Mouse (Mus musculus): ENCODE measurements at regions not wholly inside any gene's neighbourhood (a gene's known extent, or its start where the extent isn't known, plus 50 kb on each side); places are given as distances from the start of the nearest gene placed in this dataset.
A peak's percentile ranks its signal among the peaks of the same experiment; 100 is the strongest.

DNA sequence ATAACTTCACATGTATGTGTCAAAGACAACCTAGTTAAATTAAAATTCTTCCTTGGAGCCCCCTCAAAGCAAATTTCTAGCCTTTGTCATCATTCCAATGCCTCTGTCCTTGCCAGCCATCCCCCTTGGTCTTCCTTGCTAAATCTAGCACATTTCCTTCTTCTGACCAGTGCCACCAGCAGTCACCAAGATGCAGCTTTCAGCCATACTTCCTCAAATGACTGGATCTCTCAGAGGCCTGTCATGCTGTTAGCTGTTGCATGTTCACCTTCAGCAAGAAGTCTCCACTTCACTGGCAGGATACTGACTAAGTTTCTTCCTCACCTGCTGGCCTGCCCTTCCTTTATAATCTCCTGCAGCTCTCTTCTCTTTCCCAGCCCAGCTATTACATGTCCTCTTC is 261.3 kb downstream of the Pik3r1 start:
- no peak for DNase-seq (ENCODE audit: low spot score in 2 of 2)

DNA sequence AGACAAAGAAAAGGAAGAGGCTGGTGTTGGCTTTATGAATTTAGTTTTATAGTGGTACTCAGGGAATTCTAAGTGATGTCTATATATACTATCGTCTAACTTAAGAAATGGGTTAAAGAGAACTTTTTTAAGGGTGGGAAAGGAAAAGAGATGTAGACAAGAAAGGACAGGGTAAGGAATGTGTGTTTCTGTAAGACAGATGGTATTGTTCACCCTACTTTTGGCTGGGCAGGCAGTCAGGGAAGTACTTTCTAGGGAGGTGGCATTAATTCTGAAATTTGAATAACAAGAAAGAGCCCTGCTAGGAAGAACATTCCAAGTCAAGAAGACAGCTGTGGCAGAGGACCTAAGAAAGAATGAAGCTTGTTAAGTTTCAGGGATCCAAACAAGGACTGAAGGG is 263.0 kb downstream of the Pik3r1 start:
- no peak for DNase-seq (ENCODE audit: low spot score in 2 of 2)

DNA sequence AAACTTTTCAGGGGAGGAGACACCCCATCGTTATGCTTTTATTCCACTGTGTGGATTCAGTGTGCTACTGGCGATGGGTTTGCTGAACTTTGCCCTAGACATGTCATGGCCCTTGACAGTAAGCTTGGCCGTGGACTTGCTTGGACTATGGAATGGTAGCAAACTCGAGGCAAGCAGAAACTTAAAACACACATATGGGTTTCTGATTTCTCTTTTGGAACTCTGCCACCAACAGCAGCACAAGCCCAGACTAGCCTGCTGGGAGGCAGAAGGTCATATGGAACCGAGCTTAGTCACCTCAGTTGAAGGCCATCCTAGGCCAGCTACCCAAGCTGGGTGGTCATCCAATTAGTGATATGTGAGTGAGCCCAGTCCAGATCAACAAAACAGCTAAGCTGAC is 263.8 kb downstream of the Pik3r1 start:
- DNase-seq (ENCODE audit: low spot score in 2 of 2) = no peak

DNA sequence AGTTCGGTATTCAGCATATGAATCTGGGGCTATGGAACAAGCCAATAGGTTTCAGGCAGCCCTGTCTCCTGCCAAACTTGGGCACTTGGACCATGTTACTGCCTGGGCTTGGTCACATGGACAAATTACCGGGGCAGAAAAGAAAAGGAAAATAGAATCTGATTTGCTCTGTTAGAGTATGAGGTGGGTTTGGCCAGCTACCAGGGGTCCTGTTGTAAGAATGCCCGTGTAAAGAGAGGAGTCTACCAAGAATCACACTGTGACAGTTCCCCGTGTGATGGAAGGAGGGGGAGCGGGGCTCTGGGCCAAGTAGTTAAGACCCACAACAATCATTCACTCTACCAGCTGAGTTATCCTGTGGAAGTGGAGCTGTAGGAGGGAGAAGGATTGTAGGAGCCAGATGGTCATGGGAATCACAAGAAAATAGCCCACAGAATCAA is 266.2 kb downstream of the Pik3r1 start:
- no peak for DNase-seq (ENCODE audit: low spot score in 2 of 2)

DNA sequence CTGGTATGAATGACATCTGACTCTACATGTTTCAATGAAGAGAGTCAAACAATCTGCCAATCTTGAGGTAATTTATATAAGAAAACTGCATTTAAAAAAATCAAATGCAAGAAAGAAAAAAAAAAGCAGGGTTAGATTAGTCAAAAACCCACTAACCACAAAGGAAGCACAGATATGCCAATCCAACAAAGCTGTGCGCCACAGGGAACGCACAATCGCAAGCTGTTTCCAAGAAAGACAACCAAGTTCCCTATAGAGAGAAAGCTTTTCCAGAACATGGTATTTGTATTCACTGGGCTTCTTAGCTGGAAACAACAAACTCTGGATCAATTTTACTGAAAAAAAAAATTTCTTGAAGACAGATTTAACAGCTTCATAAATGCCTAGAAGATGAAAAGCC is 267.0 kb downstream of the Pik3r1 start:
- DNase-seq (ENCODE audit: low spot score in 2 of 2) = no peak

DNA sequence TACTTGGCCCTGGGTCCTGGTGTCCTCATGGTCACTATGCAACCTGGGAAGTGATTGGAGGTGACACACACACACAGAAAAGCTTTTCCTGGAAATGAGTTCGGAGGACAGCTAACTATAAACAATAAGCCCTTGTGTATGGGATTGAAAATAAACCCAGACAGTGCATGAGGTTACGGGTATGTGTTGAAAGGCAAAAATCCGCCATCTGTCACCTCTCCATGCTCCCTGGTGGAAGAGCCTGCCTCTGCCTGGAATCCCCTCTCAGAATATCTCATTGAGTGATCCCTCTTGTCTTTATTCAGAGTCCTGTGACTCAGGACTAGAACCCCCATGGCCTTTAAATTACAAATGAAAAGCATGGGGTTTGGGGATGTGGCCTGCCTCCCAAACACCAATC is 276.2 kb downstream of the Pik3r1 start:
- no peak for DNase-seq (ENCODE audit: low spot score in 2 of 2)

DNA sequence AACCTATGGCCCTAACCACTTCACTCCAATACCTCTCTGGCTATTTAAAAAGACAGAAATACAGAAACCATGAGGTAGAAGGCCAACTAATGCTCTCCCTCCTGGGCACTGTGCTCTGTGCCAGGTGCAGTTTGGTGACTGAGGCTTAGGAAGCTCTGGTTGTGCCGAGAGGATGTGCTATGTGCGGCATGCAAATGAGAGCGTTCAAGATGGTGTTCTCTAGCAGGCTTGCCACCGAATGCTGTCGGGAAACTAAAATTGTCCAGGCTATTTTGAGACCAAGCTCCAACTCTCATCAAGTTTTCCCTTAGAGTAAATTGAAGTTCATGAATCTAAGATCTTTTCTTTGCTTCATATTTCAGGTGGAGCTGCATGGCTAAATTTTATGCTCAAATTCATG is 277.1 kb downstream of the Pik3r1 start:
- peak; percentile 57 to 65 for DNase-seq (ENCODE audit: low spot score in 2 of 2)

DNA sequence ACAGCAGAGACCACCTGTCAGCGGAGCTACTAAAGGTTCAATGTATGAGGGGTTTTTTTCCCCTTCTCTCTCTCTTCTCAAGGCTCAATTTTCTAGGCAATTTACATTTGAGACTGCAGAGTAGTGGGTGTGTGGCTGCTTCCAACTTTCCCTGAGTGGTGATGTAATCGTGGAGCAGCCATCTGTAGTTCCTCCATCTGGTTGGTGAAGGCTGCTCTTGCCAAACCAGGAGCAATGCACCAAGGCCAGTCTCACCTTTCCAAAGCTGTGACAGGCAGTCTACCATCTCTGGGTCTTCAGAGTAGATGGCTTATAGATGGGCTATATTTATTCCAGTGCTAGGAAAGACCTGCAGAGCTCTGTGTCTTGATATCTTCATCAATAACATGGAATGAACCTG is 280.4 kb downstream of the Pik3r1 start:
- DNase-seq (ENCODE audit: low spot score in 2 of 2) = peak; percentile 74 to 77

DNA sequence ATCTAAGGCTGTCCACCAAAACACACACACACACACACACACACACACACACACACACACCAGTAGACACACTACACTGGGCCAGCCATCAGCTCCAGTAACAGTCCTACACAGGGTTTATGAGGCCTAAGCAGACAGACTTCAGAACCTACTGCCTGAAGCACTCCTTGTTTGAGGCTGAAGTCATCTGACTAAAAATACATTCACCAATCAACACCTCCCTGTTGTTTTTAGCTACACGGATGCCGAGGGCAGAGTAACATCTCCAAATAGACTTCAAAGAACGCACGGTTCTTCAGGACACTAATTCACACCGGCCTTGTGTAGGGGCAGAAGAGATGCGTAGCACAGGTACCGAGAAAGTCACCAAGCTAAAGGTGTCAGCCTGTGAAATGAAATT is 282.2 kb downstream of the Pik3r1 start:
- DNase-seq (ENCODE audit: low spot score in 2 of 2) = no peak

DNA sequence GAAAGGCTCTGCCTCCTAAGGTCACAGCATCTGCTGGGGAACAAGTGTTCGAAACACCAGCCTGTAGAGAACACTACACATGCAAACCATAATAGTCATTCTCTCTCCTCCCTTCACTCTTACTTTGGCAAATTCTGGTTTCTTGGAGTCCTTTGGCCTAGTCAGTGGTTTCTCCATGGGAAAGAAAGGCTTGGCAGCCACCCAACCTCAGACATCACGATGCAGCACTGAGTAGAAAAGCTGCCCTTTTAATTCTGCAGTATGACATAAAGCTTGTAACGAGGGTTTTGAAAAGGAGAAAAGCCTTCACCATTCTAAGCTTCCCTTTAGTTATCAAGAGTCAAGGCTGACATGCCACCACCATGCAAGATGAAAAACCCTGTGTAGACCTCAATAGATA is 284.2 kb downstream of the Pik3r1 start:
- DNase-seq (ENCODE audit: low spot score in 2 of 2) = no peak

DNA sequence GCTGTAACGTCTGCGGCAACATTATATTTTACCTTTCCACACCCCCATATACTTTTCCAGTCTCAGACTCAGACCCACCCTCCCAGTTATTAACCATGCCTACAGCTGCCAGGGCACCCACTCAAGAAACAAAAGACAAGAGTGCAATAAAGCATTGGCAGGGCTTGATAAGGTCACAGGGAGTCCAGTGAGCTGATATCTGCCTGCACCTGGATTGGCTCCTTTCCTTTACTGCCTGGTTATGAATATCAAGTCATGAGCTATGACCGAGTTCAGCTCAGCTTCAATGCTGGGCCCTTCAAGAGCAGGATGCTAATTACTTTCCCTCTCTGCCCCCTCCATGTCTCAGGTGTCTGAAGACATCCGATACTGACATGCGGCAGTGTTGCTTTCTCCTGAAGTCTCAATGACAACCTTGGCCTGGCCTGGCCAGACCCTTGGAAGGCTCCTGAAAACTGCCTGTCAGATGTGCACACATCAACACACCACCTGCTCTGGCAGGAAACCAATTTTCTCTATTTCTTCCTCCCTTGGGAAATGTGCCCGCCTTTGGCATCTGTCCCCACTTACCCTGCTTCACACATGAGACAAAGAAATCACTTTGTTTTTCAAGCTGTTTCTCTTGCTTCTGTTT is 286.3 kb downstream of the Pik3r1 start:
- no peak for DNase-seq (ENCODE audit: low spot score in 2 of 2)

DNA sequence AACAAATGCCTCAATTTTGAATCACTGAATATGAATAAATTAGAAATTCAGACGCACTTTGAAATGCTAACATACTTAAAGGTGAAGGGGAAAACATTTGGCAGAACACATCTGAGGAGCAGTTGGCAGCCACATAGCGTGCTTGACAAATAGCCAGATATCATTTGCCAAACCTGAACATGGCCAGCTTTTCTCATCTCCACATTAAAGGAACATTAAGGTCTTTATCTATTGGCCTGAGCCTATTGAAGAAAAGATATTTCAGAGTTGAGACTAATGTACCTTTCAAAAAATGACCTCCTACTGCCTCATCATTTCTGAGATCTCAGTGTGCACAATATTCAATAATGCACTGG is 288.7 kb downstream of the Pik3r1 start:
- DNase-seq (ENCODE audit: low spot score in 2 of 2) = no peak

DNA sequence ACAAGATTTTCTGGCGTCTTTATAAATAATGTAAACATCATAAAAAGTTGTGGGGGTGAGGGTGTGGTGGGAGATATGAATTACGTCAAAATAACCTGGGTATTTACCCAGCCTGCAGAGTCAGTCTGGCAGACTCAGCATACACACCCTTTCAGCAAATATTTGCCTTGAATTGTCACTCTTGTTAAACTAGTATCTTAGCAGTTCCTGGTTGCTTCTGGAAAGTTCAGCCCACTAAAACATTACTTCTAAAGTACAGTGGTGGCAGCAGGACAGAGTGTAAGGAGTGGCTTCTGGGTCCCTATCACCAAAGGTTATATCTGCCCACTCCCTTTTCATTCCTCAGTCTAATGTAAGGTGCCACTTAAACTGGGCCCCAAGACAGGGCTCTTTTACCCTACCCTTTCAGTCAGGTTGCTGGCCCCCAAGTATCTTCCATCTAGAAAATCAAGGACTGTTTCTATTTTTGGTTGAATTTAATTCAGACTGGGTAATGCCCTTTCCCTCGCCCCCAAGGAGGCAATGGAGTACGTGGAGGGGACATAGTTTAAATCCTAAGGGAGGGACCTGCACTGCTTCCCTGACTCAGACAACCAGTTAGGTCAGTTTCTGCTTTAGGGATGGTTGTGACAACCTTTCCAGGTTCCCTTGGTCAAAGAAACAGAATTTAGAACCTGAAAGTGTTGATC is 289.3 kb downstream of the Pik3r1 start:
- no peak for DNase-seq (ENCODE audit: low spot score in 2 of 2)

DNA sequence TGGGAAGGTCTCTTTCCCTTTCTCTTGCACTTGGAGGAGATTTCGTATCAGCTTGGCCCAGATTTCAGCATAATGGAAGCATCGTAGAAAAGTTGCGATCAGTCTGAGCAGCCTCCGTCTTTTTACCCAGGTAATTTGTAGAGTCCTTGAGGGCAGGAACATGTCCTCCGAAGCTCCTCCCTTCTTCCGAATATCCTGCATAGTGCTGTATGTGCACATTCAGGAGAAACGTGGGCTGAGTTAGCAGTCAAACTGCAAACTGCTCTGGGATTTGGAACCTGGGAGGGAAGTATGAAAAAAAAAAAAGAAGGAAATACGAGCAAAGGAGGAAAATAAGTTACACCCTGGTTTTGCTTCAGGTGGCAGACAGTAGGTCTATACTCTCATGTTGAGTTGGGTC is 294.7 kb downstream of the Pik3r1 start:
- no peak for DNase-seq (ENCODE audit: low spot score in 2 of 2)

DNA sequence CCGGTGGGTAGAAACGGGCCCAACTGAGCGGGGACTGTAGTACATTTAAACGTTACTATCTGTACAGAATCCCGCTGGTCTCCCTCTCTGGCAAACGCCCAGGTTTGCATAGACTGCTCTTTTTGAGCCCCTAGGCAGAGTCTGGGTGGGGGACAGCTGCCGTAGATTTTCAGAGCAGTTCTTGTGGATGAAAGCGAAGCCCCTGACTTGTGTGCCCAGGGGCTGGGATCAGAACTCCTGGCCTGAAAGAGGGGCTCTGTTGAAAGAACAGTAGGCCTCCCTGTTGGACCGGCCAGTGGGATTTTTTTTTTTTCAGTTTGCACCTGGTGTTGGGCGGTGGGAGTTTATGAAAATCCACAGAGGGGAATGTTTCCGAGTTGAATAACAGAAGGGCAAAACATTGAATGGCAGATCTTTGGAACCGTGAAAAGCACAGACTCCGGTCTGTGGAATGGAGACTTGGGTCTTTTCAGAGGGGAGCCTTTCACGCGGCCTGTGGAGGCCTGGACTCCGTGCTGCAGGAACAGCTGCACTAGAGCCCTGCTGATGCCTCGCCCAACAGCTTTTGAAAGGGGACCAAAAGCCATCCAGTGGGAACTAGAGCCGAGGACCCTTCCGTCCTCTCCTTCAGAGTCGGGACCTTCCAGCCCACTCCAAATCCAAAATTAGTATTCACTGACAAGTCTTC is 297.3 kb downstream of the Pik3r1 start:
- DNase-seq (ENCODE audit: low spot score in 2 of 2) = no peak

DNA sequence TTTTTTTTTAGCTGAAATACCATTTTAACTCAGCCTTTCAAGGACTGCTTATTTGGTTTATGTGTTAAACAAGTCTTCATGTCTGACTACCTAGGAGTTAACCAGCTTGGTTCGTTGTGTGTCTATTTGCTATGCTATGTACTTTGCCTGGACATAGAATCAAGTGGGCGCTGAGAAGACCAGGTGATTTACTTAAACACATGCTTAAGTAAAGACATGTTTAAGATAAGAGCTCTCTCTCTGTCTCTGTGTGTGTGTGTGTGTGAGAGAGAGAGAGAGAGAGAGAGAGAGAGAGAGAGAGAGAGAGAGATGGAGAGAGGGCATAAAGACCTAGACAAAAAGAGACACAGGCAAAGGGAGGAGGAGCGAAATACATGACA is 302.3 kb downstream of the Pik3r1 start:
- DNase-seq (ENCODE audit: low spot score in 2 of 2) = no peak

DNA sequence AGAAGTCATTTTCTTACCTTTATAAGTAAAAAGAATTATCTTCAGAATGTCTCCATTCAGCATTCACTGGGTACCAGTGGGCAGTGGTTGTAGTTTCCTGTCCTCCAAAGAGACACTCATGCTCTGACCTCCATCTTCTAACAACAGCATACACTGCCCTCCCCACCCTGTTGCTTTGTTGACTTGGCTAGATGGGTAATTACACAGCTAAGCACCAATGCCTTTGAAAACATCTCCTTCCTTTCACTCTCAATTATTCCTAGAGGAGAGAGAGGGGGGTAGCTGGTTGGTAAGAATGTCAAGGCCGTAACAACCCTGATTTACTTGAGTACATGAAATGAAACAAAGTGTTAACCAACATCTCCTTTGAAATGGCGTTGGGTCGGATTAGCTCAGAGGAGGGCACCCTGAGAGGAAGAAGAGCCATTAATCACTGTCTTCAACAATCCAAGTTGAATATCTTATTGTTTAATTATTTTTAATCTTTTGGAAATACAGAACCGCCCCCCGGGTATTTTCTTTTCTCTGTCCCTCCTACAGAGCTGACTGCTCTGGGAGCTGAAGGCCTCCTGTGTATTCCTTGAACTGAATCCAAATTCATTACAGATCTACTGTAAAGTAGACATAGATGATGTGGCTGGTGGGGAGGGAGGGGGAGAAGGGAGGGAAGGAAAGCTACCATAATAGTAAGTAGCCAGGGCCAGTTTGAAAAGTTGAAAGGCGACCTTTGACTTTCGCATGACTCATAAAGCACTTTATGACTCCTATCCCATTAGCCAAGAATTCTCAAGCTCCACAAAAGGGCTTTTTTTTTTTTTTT is 302.9 kb downstream of the Pik3r1 start:
- no peak for DNase-seq (ENCODE audit: low spot score in 2 of 2)

DNA sequence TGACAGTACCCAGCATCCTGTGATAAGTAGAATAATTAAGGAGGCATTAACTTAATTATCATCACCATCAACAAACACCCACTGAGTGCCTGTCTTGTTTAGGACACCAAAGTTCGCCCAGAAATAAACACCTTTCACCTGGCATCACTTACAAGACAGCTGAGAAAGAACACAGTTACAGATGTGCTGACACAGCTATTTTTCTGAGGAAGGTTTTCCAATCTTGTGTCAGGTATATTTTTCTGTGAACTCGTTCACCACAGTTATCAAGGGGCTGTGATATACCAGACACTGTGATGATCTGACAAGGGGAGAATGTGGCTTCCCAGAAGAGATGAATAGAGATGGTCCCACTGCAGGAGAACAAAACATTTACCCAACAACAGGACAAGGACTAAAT is 311.1 kb downstream of the Pik3r1 start:
- DNase-seq (ENCODE audit: low spot score in 2 of 2) = no peak

DNA sequence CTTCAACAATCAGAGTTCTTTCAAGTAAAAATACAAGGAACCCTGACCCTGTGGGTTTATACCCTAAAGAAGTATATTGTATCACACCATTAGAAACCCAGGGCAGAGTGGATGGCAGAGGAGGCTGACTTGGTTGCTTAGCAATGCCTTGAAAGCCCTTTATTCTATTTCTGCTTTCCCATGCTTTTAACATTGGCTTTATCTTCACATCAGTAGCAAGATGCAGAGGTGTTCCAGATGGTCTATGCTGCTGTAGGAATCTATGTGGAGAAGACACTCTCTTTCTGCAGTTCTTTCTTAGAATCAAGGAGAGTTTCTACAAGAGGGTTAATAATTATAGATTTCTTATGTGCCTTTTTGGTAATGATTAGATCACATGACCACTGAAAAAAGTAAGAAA is 313.7 kb downstream of the Pik3r1 start:
- DNase-seq (ENCODE audit: low spot score in 2 of 2) = no peak

DNA sequence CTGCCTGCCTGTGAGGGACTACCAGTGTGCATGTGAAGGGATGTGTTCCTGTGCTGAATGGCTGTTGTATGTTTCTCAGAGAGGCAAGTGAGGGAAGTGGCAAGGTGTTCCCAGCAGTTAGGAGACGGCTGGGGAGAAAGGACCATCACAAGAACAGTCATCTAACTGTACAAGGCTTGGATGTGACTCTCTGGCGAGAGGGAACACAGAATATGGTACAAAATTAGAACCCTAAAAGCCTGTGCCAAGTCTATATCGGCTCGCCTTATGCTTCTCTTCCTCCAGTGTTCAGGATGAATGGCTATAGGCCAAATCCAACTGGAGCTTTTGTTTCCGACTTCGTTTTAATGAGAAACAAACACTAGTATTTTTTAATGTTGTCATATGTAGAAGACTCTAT is 317.5 kb downstream of the Pik3r1 start:
- DNase-seq (ENCODE audit: low spot score in 2 of 2) = peak; percentile 21 to 49

DNA sequence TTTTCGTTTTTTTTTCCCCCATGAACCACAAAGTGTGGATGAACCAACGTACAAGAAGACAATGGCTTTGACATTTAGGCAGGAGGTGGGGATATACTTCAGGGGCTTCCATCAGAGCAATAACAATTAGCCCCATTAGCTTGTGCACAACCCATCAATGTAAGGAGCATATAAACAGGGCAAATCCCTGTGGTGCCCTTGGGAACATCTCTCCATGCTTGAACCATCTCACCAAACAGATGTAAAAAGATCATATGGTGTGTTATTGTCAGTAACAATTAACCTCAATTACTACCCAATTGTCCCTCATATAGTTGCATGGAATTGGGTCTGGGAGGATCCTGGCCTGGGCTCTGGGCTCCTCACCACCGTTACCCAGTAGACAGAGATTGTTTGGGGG is 328.5 kb downstream of the Pik3r1 start:
- DNase-seq (ENCODE audit: low spot score in 2 of 2) = no peak

DNA sequence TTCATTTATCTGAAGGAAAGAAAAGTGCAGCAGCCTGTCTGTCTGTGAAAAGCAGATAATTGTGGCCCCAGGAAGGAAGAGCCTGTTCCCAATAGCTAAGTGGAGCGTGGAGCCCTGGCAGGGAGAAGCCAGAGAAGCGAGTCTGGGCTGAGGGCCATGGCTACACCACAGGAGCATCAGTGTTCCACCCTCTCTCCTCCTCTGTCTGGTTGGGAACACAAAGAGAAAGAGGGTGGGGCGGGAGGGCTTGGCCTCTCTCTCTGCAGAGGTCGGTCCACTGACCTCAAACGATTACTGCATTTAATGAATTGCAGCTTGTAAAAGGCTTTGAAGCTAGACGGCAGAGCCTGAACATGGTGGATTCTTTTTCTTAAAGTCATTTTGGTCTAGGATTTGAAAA is 329.0 kb downstream of the Pik3r1 start:
- no peak for DNase-seq (ENCODE audit: low spot score in 2 of 2)

DNA sequence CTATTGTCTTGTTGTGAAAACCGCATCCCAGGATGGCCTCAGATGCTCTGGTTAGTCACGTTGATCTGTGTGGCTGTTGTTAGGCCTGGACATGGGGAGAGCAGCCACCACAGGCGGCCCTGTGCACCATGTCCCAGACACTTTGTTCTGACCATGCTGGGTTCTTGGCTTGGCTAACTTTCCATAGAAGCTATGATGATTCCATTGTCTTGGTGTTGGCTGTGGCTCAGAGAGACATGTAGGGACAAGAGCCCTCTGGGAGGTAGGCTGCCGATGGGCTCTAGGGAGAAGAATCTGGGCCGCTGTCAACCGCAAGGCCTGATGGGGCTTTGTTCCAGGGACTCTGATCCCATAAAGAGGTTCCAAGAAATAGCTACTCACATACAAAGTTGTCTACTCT is 334.9 kb downstream of the Pik3r1 start:
- no peak for DNase-seq (ENCODE audit: low spot score in 2 of 2)
